Mouse (Mus musculus): ENCODE results near the gene Muc4.
A peak's percentile ranks its signal among the peaks of the same experiment; 100 is the strongest.

The Muc4 gene

GRCm38 (mm10) chr16:32728240-32728639 is 7.4 kb upstream of the Muc4 start:
- DNase-seq, result no peak

- no peak for DNase-seq
These were observed 7.0 kb upstream of the Muc4 start for GRCm38 (mm10) chr16:32728730-32729129.

- DNase-seq, result no peak
These were observed 2.5 kb upstream of the Muc4 start for GRCm38 (mm10) chr16:32733213-32733612.

GRCm38 (mm10) chr16:32736022-32736421 is 336 bp downstream of the Muc4 start:
- DNase-seq, result no peak

- no peak for DNase-seq
These were observed 4.4 kb downstream of the Muc4 start for GRCm38 (mm10) chr16:32740003-32740663.

GRCm38 (mm10) chr16:32741366-32741765 is 5.7 kb downstream of the Muc4 start:
- DNase-seq, result no peak

- DNase-seq, result no peak
These were observed 7.0 kb downstream of the Muc4 start for GRCm38 (mm10) chr16:32742712-32743111.

- DNase-seq, result no peak
These were observed 10.2 kb downstream of the Muc4 start for GRCm38 (mm10) chr16:32745852-32746251.

GRCm38 (mm10) chr16:32750242-32751127 is 14.8 kb downstream of the Muc4 start:
- no peak for DNase-seq

GRCm38 (mm10) chr16:32764550-32764949 is 28.9 kb downstream of the Muc4 start:
- no peak for DNase-seq

GRCm38 (mm10) chr16:32764961-32765360 is 29.3 kb downstream of the Muc4 start:
- DNase-seq, result no peak

GRCm38 (mm10) chr16:32766904-32767303 is 31.2 kb downstream of the Muc4 start:
- no peak for DNase-seq

- DNase-seq, result no peak
These were observed 41.0 kb downstream of the Muc4 start for GRCm38 (mm10) chr16:32776676-32777075.

GRCm38 (mm10) chr16:32778956-32779355 is 43.3 kb downstream of the Muc4 start:
- DNase-seq, result peak in 1 of 2 experiments; percentile 42

- DNase-seq, result no peak
These were observed 47.8 kb downstream of the Muc4 start for GRCm38 (mm10) chr16:32783324-32784062.

GRCm38 (mm10) chr16:32784840-32785239 is 49.2 kb downstream of the Muc4 start:
- no peak for DNase-seq

- DNase-seq, result no peak
These were observed 54.4 kb downstream of the Muc4 start for GRCm38 (mm10) chr16:32790056-32790455.

- DNase-seq, result no peak
These were observed 59.5 kb downstream of the Muc4 start for GRCm38 (mm10) chr16:32795177-32795576.

GRCm38 (mm10) chr16:32796676-32797425 is 61.2 kb downstream of the Muc4 start:
- no peak for DNase-seq

GRCm38 (mm10) chr16:32797426-32797689 is 61.7 kb downstream of the Muc4 start, which contains the start of gene Muc20:
Gene Muc20 (minus strand): TSS chr16:32797435.
- DNase-seq, result no peak

GRCm38 (mm10) chr16:32803252-32803853 is 67.7 kb downstream of the Muc4 start:
- peak; percentile 77 to 79 for DNase-seq

GRCm38 (mm10) chr16:32803901-32804300 is 68.2 kb downstream of the Muc4 start:
- no peak for DNase-seq

All from cerebellum, postnatal 25 days (tissue).